9 mouse cellular contexts compared by ENCODE assay signal in the genomic region with DNA sequence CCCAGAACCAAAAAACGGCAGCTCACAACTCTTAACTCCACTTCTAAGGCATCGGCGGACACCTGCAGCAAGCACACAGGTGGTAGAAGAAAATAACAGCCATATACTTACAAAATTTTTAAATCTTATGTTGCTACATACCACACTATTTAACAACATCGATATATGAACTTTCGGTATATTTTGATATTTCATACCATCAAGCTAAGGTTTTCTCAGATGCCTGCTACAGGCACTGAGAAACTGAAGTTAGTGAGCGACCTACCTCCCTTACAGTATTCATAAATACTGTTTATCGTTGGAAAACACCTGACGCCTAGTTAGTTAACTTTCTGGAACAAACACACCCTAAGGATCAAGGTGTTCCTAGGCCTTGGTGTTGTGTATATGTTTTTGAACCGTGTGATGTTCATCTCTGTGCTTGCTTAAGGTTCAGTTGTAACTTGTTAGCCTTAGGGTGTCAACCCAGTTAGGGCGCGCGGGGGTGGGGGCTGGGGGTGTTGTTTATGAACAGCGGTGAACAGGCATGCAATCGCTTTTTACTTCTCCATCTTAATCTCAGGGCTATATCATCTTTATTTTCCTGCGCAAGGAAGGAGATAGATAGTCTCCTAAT. TPM values are rescaled to one million over a fixed set of nuclear protein-coding genes. Genes with fewer than 3 reads are reported as not detected.
DNase-seq lines count a peak whose midpoint lies in the region; ATAC-seq and TF ChIP-seq lines count a peak whose summit lies in the region.
"Had no signal": no experiment of that assay in that cellular context is flagged by ENCODE, and none has a peak within 500 bp of the region (broad histone marks: within the 10 kb centered on the region; RNA-seq: fewer than 3 reads in every experiment).

No protein-coding gene starts in this region.

- H3K4me1 ChIP-seq in embryonic facial prominence, embryonic 10.5 days: peaks cover 55% of the 10 kb centered on the region
- peaks cover 55% of the 10 kb centered on the region for H3K4me1 ChIP-seq in hindbrain, embryonic 15.5 days (replicated peaks)
- peaks cover 34% of the 10 kb centered on the region for H3K4me1 ChIP-seq in midbrain, embryonic 14.5 days (ENCODE audit: control insufficient read depth, insufficient read depth, low read length)

- peaks cover 19% of the 10 kb centered on the region for H3K36me3 ChIP-seq in embryonic facial prominence, embryonic 10.5 days (replicated peaks)
- peaks cover 11% of the 10 kb centered on the region; the same call in 1 of the 2 replicates for H3K36me3 ChIP-seq in hindbrain, embryonic 15.5 days
- H3K36me3 ChIP-seq in midbrain, embryonic 14.5 days (ENCODE audit: control insufficient read depth, insufficient read depth, low read length): peaks cover 17% of the 10 kb centered on the region

- no peak for ATAC-seq in hindbrain, embryonic 15.5 days (ENCODE audit: low FRiP score, low read depth)
- ATAC-seq in midbrain, embryonic 14.5 days (ENCODE audit: low FRiP score, low TSS enrichment): no peak

- peak overlapping the region; percentile 75 for H3K27ac ChIP-seq in layer of hippocampus, adult 2 months
- H3K27ac ChIP-seq in embryonic facial prominence, embryonic 10.5 days (replicated peaks): peak overlapping the region; percentile 88
- peak overlapping the region; percentile 70 for H3K27ac ChIP-seq in hindbrain, embryonic 15.5 days (replicated peaks)
- H3K27ac ChIP-seq in midbrain, embryonic 14.5 days (replicated peaks; ENCODE audit: low read depth, low read length): peak overlapping the region; percentile 33

- no peak for DNase-seq in layer of hippocampus, adult 2 months (ENCODE audit: low spot score in 2 of 2)
- no peak for DNase-seq in layer of hippocampus, postnatal 36 days
- DNase-seq in embryonic facial prominence, embryonic 10.5 days (ENCODE audit: low spot score): no peak
- DNase-seq in midbrain, embryonic 14.5 days: no peak
- DNase-seq in gastrocnemius, postnatal 36 days: no peak
- DNase-seq in frontal cortex, adult 2 months (ENCODE audit: extremely low spot score in 1 of 2, low spot score in 1 of 2): no peak
- no peak for DNase-seq in frontal cortex, postnatal 25 days (ENCODE audit: low spot score in 2 of 2)

- no peaks in the 10 kb centered on the region for H3K27me3 ChIP-seq in embryonic facial prominence, embryonic 10.5 days (replicated peaks; ENCODE audit: low read depth, poor library complexity, severe bottlenecking)
- no peaks in the 10 kb centered on the region for H3K27me3 ChIP-seq in hindbrain, embryonic 15.5 days
- H3K27me3 ChIP-seq in midbrain, embryonic 14.5 days (ENCODE audit: control insufficient read depth, insufficient read depth, low read length): no peaks in the 10 kb centered on the region

- no peak overlapping the region for H3K9ac ChIP-seq in hindbrain, embryonic 15.5 days
- no peak overlapping the region for H3K9ac ChIP-seq in midbrain, embryonic 14.5 days (replicated peaks; ENCODE audit: low read length)

- no peaks in the 10 kb centered on the region for H3K9me3 ChIP-seq in embryonic facial prominence, embryonic 10.5 days
- no peaks in the 10 kb centered on the region for H3K9me3 ChIP-seq in hindbrain, embryonic 15.5 days
- no peaks in the 10 kb centered on the region for H3K9me3 ChIP-seq in midbrain, embryonic 14.5 days (ENCODE audit: control insufficient read depth, low read length)

- H3K4me2 ChIP-seq in hindbrain, embryonic 15.5 days: peak overlapping the region; percentile 90
- peak overlapping the region; percentile 14 for H3K4me2 ChIP-seq in midbrain, embryonic 14.5 days (ENCODE audit: low read length)

- no peak for TF ChIP-seq CTCF in layer of hippocampus, adult 2 months (conservative IDR thresholded peaks at IDR 0.05)

- H3K4me3 ChIP-seq in layer of hippocampus, adult 2 months: no peak overlapping the region
- H3K4me3 ChIP-seq in embryonic facial prominence, embryonic 10.5 days: peak overlapping the region; percentile 80
- H3K4me3 ChIP-seq in hindbrain, embryonic 15.5 days: no peak overlapping the region
- H3K4me3 ChIP-seq in midbrain, embryonic 14.5 days (replicated peaks; ENCODE audit: low read depth, low read length): no peak overlapping the region

- WGBS in embryonic facial prominence, embryonic 10.5 days: 86% methylated on average over 15 of the region's 15 CpGs
- WGBS in hindbrain, embryonic 15.5 days: 86% methylated on average over 15 of the region's 15 CpGs
- 88% methylated on average over 15 of the region's 15 CpGs for WGBS in midbrain, embryonic 14.5 days

- intact Hi-C loops in gastrocnemius, postnatal 36 days (cut with DNase I): no loop called here

RNA-seq across cellular contexts. Expression of a gene that starts 1.6 kb away (rescaled TPM):
- total RNA-seq in layer of hippocampus, adult 2 months (2021): 10 to 100 TPM; 22.6 to 36.4 TPM
- total RNA-seq in layer of hippocampus, postnatal 36 days (2021): 10 to 100 TPM; 20.7 to 32.2 TPM
- 31.2 and 34.9 TPM in 2 replicates for polyA plus RNA-seq in embryonic facial prominence, embryonic 10.5 days (2016; fragmentation: Nextera tagmentation; extraction: Ambion mirVana)
- 48.2 and 53.0 TPM in 2 replicates for polyA plus RNA-seq in hindbrain, embryonic 15.5 days (2015; fragmentation: Nextera tagmentation; extraction: Ambion mirVana)
- 45.0 and 60.1 TPM in 2 replicates for polyA plus RNA-seq in midbrain, embryonic 14.5 days (2014; fragmentation: Nextera tagmentation; extraction: Ambion mirVana)
- total RNA-seq in gastrocnemius, postnatal 36 days (2021): 100 to 1,000 TPM; 572 to 620 TPM
- 27.5 and 27.7 TPM in 2 replicates for polyA plus RNA-seq in frontal cortex, adult 2 months (2012; rRNA removed)

RNA-seq across cellular contexts. Expression of a gene that starts 20.7 kb away (rescaled TPM):
- not detected for total RNA-seq in layer of hippocampus, adult 2 months (2021)
- not detected for total RNA-seq in layer of hippocampus, postnatal 36 days (2021)
- polyA plus RNA-seq in embryonic facial prominence, embryonic 10.5 days (2016; fragmentation: Nextera tagmentation; extraction: Ambion mirVana): 1.6 and 1.9 TPM in 2 replicates
- polyA plus RNA-seq in hindbrain, embryonic 15.5 days (2015; fragmentation: Nextera tagmentation; extraction: Ambion mirVana): 1.8 and 2.2 TPM in 2 replicates
- 0.43 and 0.45 TPM in 2 replicates for polyA plus RNA-seq in midbrain, embryonic 14.5 days (2014; fragmentation: Nextera tagmentation; extraction: Ambion mirVana)
- 1 to 10 TPM; 1.4 to 2.4 TPM for total RNA-seq in gastrocnemius, postnatal 36 days (2021)
- not detected in 2 replicates for polyA plus RNA-seq in frontal cortex, adult 2 months (2012; rRNA removed)
- total RNA-seq: neutrophil, adult 5-6 weeks had no signal

RNA-seq across cellular contexts. Expression of a gene that starts 31.1 kb away (rescaled TPM):
- total RNA-seq in layer of hippocampus, adult 2 months (2021): under 1 TPM in 1 of 2 experiments, not detected in 1; 0.23 TPM
- total RNA-seq in layer of hippocampus, postnatal 36 days (2021): under 1 TPM in 1 of 2 experiments, not detected in 1; 0.25 TPM
- 1.4 and 1.5 TPM in 2 replicates for polyA plus RNA-seq in embryonic facial prominence, embryonic 10.5 days (2016; fragmentation: Nextera tagmentation; extraction: Ambion mirVana)
- 1.9 and 2.0 TPM in 2 replicates for polyA plus RNA-seq in hindbrain, embryonic 15.5 days (2015; fragmentation: Nextera tagmentation; extraction: Ambion mirVana)
- 0.84 and 1.3 TPM in 2 replicates for polyA plus RNA-seq in midbrain, embryonic 14.5 days (2014; fragmentation: Nextera tagmentation; extraction: Ambion mirVana)
- total RNA-seq in gastrocnemius, postnatal 36 days (2021): 100 to 1,000 TPM; 612 to 621 TPM
- polyA plus RNA-seq in frontal cortex, adult 2 months (2012; rRNA removed): 0.60 and 1.1 TPM in 2 replicates
- total RNA-seq: neutrophil, adult 5-6 weeks had no signal

RNA-seq across cellular contexts. Expression of a gene that starts 37.9 kb away (rescaled TPM):
- 10 to 100 TPM; 32.1 to 34.4 TPM for total RNA-seq in layer of hippocampus, adult 2 months (2021)
- 10 to 100 TPM; 32.4 to 34.2 TPM for total RNA-seq in layer of hippocampus, postnatal 36 days (2021)
- 30.0 and 33.1 TPM in 2 replicates for polyA plus RNA-seq in embryonic facial prominence, embryonic 10.5 days (2016; fragmentation: Nextera tagmentation; extraction: Ambion mirVana)
- polyA plus RNA-seq in hindbrain, embryonic 15.5 days (2015; fragmentation: Nextera tagmentation; extraction: Ambion mirVana): 36.8 and 38.8 TPM in 2 replicates
- polyA plus RNA-seq in midbrain, embryonic 14.5 days (2014; fragmentation: Nextera tagmentation; extraction: Ambion mirVana): 14.8 and 17.1 TPM in 2 replicates
- total RNA-seq in gastrocnemius, postnatal 36 days (2021): 10 to 100 TPM; 36.7 to 41.4 TPM
- 67.3 and 84.3 TPM in 2 replicates for polyA plus RNA-seq in frontal cortex, adult 2 months (2012; rRNA removed)

RNA-seq across cellular contexts. Expression of a gene that starts 40.3 kb away (rescaled TPM):
- 10 to 100 TPM; 55.2 to 56.7 TPM for total RNA-seq in layer of hippocampus, adult 2 months (2021)
- total RNA-seq in layer of hippocampus, postnatal 36 days (2021): 10 to 100 TPM; 49.9 to 51.5 TPM
- 0.66 and 0.99 TPM in 2 replicates for polyA plus RNA-seq in embryonic facial prominence, embryonic 10.5 days (2016; fragmentation: Nextera tagmentation; extraction: Ambion mirVana)
- polyA plus RNA-seq in hindbrain, embryonic 15.5 days (2015; fragmentation: Nextera tagmentation; extraction: Ambion mirVana): 16.7 and 19.9 TPM in 2 replicates
- 12.0 and 13.7 TPM in 2 replicates for polyA plus RNA-seq in midbrain, embryonic 14.5 days (2014; fragmentation: Nextera tagmentation; extraction: Ambion mirVana)
- under 1 TPM; 0.59 to 0.92 TPM for total RNA-seq in gastrocnemius, postnatal 36 days (2021)
- polyA plus RNA-seq in frontal cortex, adult 2 months (2012; rRNA removed): 50.2 and 57.4 TPM in 2 replicates
- total RNA-seq: neutrophil, adult 5-6 weeks had no signal

Comparison
In these comparisons a context has a peak if more than half of its experiments do, and no peak if none do; other contexts are left out.
1. H3K27ac ChIP-seq: peak in every context shown above with its lines; median percentile 88 in embryonic facial prominence, embryonic 10.5 days; 75 in layer of hippocampus, adult 2 months; 70 in hindbrain, embryonic 15.5 days; 33 in midbrain, embryonic 14.5 days.